Mouse (Mus musculus) limb, embryonic 12.5 days (tissue): ENCODE results near the gene Dhrs3. TPM values are rescaled to one million over a fixed set of nuclear protein-coding genes. Genes with fewer than 3 reads are reported as not detected.
A peak's percentile ranks its signal among the peaks of the same experiment; 100 is the strongest.

ENCODE experiments used
- ATAC-seq: fragments of 200-750 bp; cut with Nextera tagmentation; 2 replicates; pipeline ENCODE4 v1.8.0; 2017; ENCODE audit warnings: low read depth, moderate TSS enrichment; ENCODE audit not compliant: insufficient number of reproducible peaks, insufficient read depth, low FRiP score, low TSS enrichment
- H3K27ac ChIP-seq: fragments of 300-500 bp; sonication (generic); 2 replicates; pipeline ENCODE4 v1.5.1; 2016; ENCODE audit warnings: mild to moderate bottlenecking, moderate library complexity
- H3K27me3 ChIP-seq: fragments of 300-500 bp; sonication (generic); 2 replicates; pipeline ENCODE4 v1.6.1; 2016; ENCODE audit warnings: mild to moderate bottlenecking, moderate library complexity
- H3K36me3 ChIP-seq: fragments of 300-500 bp; sonication (generic); 2 replicates; pipeline ENCODE4 v1.6.1; 2016; ENCODE audit warnings: mild to moderate bottlenecking, moderate library complexity
- H3K4me1 ChIP-seq: fragments of 300-500 bp; sonication (generic); replicated peaks from 2 replicates; pipeline ENCODE4 v1.6.1; 2016
- H3K4me2 ChIP-seq: fragments of 300-500 bp; sonication (generic); 2 replicates; pipeline ENCODE4 v1.6.1; 2016; ENCODE audit warnings: mild to moderate bottlenecking, moderate library complexity
- H3K4me3 ChIP-seq: fragments of 300-500 bp; sonication (generic); replicated peaks from 2 replicates; pipeline ENCODE4 v1.5.1; 2016; ENCODE audit warnings: mild to moderate bottlenecking
- H3K9ac ChIP-seq: fragments of 300-500 bp; sonication (generic); replicated peaks from 2 replicates; pipeline ENCODE4 v1.6.1; 2016; ENCODE audit warnings: mild to moderate bottlenecking, moderate library complexity
- H3K9me3 ChIP-seq: fragments of 300-500 bp; sonication (generic); 2 replicates; pipeline ENCODE4 v1.6.1; 2016; ENCODE audit warnings: mild to moderate bottlenecking, moderate library complexity
- WGBS: fragments of 180-500 bp; shearing (Covaris S2); methylation state at CpG from one replicate; pipeline ENCODE4 v1.1.7; 2016; 5-methylcytosine and 5-hydroxymethylcytosine counted together
- polyA plus RNA-seq: library from polyadenylated mRNA; unstranded; fragments of >200 nt; fragmentation: Nextera tagmentation; extraction: Ambion mirVana; gene quantifications from 2 replicates; pipeline ENCODE4 v1.2.1, GENCODE M21; 2016

The Dhrs3 gene
- 58.9 and 62.7 TPM in 2 replicates for polyA plus RNA-seq

DNA sequence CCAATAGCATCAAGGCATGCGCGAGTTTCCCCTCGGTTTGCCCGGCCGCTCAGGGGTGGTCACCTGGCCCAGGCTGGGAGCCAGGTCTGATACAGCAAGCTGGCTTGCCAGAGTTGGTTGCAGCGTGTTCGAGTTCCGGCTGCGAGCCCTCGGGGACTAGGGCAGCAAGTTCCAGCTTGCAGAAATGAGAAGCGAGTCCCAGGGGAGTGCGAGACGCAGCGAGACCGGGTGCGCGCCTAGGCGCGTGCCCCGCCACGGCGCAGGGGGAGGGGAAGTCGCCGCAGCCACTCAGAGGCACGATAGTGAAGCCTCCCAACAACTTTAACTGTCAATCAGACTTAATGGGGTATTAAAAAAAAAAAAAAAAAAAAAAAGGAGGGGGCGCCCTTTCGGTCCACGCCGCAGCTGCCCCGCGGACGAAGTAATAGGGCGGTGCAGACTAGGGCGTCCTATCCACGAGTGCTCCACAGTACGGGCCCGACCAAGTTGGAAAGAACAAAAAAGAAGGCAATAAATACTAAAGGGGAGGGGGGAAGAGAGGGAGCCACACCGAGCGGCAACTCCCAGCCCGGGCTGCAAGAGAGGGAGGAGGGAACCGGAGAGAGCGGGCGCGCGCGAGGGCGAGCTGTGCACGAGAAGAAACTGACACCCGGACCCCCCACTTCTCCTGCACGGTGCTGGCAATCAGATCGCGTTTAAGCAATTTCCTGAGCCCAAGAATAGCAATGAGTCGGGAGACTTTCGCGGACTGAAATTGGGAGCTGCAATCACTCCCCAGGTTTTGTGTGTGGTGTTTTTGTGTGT lies at the start of gene Dhrs3:
Gene Dhrs3 (plus strand): TSS at position 695 of the 804 bp plus-strand sequence.
- Histone ChIP-seq H3K4me2 (peak within 1 kb of the TSS; percentile 89), H3K4me1 (peaks cover 68% of the 10 kb centered on the region), H3K36me3 (0 out of 2 replicates have a peak, but pooled peaks cover under 1% of the 10 kb centered on the region), H3K9ac (peak within 1 kb of the TSS; percentile 79), H3K9me3 (no peaks in the 10 kb centered on the region), H3K27me3 (no peaks in the 10 kb centered on the region), H3K4me3 (peak within 1 kb of the TSS; percentile 66), H3K27ac (peak within 1 kb of the TSS; percentile 87)
- under 1% methylated on average over 55 of the region's 55 CpGs for WGBS
- ATAC-seq, result peak; percentile 77

- Histone ChIP-seq H3K9me3 (no peaks in the 10 kb centered on the region), H3K27ac (no peak overlapping the region), H3K4me3 (no peak overlapping the region), H3K27me3 (no peaks in the 10 kb centered on the region), H3K4me2 (no peak overlapping the region), H3K4me1 (peaks cover 6% of the 10 kb centered on the region; the same call in 1 of the 2 replicates), H3K9ac (no peak overlapping the region), H3K36me3 (no peaks in the 10 kb centered on the region)
- 46% methylated on average over 3 of the region's 3 CpGs for WGBS
- peak; percentile 59; the same call in 1 of the 2 replicates for ATAC-seq
These were observed 30.7 kb upstream of the Dhrs3 start for GRCm38 (mm10) chr4:144861756-144862505.

- 0 out of 2 replicates have a peak, but pooled peaks cover 3% of the 10 kb centered on the region for H3K4me1 ChIP-seq
- no peaks in the 10 kb centered on the region for H3K36me3 ChIP-seq
- H3K9me3 ChIP-seq, result no peaks in the 10 kb centered on the region
- no peak overlapping the region for H3K4me3 ChIP-seq
- no peak for ATAC-seq
- WGBS, result 63% methylated on average over 5 of the region's 5 CpGs
- H3K4me2 ChIP-seq, result no peak overlapping the region
- no peaks in the 10 kb centered on the region for H3K27me3 ChIP-seq
- no peak overlapping the region for H3K27ac ChIP-seq
- no peak overlapping the region for H3K9ac ChIP-seq
These were observed 24.7 kb upstream of the Dhrs3 start for GRCm38 (mm10) chr4:144867926-144868325.

DNA sequence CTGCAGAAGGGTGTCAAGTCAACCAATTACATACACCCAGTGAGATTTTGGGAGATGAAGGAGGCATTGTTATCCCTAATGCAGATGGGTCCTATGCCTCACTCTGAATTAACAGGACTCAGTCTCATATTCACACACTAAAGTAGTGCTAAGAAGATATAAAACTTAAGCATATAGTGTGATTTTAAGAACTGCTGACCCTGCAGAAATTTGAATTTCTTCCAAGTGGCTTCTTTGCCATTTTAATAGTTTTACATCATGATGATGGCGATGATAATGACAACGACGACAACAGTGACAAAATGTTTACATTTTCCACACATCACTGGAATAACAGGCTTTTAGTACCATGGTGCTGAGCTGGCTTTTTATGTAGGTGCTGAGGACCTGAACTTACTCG lies 24.0 kb upstream of the Dhrs3 start:
- Histone ChIP-seq H3K4me1 (0 out of 2 replicates have a peak, but pooled peaks cover under 1% of the 10 kb centered on the region), H3K9me3 (no peaks in the 10 kb centered on the region), H3K4me2 (no peak overlapping the region), H3K27me3 (no peaks in the 10 kb centered on the region), H3K4me3 (no peak overlapping the region), H3K36me3 (no peaks in the 10 kb centered on the region), H3K9ac (no peak overlapping the region), H3K27ac (no peak overlapping the region)
- ATAC-seq, result no peak
- WGBS, result 80% methylated on average over 4 of the region's 4 CpGs

DNA sequence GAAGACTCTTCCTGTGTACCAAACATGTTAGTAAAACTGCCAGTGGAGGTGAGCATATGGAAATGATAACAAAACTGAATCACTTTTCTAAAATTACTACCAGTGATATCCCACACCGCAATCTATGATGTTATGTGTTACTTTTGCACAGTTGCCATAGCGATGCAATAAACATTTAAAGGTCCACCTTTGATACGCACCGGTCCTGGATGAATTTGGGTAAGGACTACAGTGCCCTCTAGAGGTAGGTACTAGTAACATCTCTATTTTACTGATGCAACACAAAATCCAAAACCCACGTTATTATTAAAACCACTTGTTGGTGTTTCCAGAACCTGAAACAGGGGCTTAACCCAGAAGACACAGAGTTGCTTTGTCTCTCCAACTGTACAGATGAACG lies 19.7 kb upstream of the Dhrs3 start:
- Histone ChIP-seq H3K27me3 (no peaks in the 10 kb centered on the region), H3K4me1 (no peaks in the 10 kb centered on the region), H3K9me3 (no peaks in the 10 kb centered on the region), H3K4me3 (no peak overlapping the region), H3K36me3 (no peaks in the 10 kb centered on the region), H3K9ac (no peak overlapping the region), H3K4me2 (no peak overlapping the region), H3K27ac (no peak overlapping the region)
- 30% methylated on average over 6 of the region's 6 CpGs for WGBS
- ATAC-seq, result 0 out of 2 replicates have a peak, but pooled peaks have one; percentile 73

DNA sequence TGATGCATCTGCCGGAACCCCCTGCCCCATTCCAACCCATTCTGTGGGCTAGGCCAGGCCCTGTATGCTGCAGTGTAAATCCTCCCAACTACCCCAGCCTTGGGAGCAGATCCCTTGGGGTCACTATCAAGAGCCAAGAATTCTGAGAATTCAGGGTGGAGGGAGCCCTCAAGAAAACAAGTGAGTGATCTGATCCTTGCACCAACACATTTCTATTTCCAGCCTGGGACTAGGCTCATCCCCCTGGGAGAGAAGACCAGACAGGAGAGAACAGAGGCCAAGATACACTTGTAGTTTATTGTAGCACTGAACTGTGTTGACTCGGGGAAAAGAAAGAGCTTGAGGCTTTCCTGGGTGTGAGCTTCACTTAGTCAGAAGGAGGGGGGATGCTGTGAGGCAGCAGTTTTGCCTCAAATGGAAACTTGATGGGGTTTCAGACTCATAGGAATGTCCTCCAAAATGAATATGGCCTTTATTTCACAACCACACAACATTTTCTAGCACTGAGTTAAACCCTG lies 17.0 kb upstream of the Dhrs3 start:
- ATAC-seq, result no peak
- no peaks in the 10 kb centered on the region for H3K27me3 ChIP-seq
- WGBS, result 75% methylated on average over 2 of the region's 2 CpGs
- no peak overlapping the region for H3K27ac ChIP-seq
- no peak overlapping the region for H3K9ac ChIP-seq
- no peak overlapping the region for H3K4me3 ChIP-seq
- no peaks in the 10 kb centered on the region for H3K4me1 ChIP-seq
- H3K4me2 ChIP-seq, result no peak overlapping the region
- H3K36me3 ChIP-seq, result no peaks in the 10 kb centered on the region
- H3K9me3 ChIP-seq, result no peaks in the 10 kb centered on the region

GRCm38 (mm10) chr4:144879549-144879948 lies 13.1 kb upstream of the Dhrs3 start:
- WGBS, result 53% methylated on average over 1 of the region's 1 CpGs

DNA sequence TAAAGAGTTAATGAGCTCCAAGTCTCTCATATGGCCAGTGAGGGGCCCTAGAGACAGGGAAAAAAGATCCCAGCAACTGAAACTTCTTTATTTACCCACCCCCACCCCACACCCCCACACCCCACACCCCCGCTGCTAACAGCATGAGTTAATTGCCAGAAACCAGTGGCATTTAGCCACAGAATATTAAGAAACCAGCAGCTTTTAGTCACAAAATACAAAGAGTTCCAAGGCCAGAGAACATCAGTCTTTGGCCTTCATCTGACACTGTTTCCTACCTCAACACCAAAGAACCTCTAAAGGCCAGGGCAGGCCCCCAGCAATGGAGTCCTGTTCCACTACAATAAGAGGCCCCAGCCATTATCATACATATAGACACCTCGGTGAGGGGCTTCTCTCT lies 11.3 kb upstream of the Dhrs3 start:
- H3K36me3 ChIP-seq, result no peaks in the 10 kb centered on the region
- 75% methylated on average over 2 of the region's 2 CpGs for WGBS
- peaks cover 35% of the 10 kb centered on the region for H3K4me1 ChIP-seq
- 0 out of 2 replicates have a peak overlapping the region, but pooled peaks have one; percentile 89 for H3K27ac ChIP-seq
- no peak overlapping the region for H3K9ac ChIP-seq
- ATAC-seq, result no peak
- no peaks in the 10 kb centered on the region for H3K27me3 ChIP-seq
- H3K9me3 ChIP-seq, result no peaks in the 10 kb centered on the region
- H3K4me3 ChIP-seq, result no peak overlapping the region
- no peak overlapping the region for H3K4me2 ChIP-seq

More at GRCm38 (mm10) chr4:144879549-144879948, 13.1 kb upstream of the Dhrs3 start:
- H3K27me3 ChIP-seq, result no peaks in the 10 kb centered on the region
- no peak overlapping the region for H3K4me3 ChIP-seq
- 0 out of 2 replicates have a peak overlapping the region, but pooled peaks have one; percentile 23 for H3K27ac ChIP-seq
- H3K4me2 ChIP-seq, result no peak overlapping the region
- ATAC-seq, result no peak
- no peaks in the 10 kb centered on the region for H3K9me3 ChIP-seq
- no peaks in the 10 kb centered on the region for H3K36me3 ChIP-seq
- no peak overlapping the region for H3K9ac ChIP-seq
- H3K4me1 ChIP-seq, result peaks cover 23% of the 10 kb centered on the region

DNA sequence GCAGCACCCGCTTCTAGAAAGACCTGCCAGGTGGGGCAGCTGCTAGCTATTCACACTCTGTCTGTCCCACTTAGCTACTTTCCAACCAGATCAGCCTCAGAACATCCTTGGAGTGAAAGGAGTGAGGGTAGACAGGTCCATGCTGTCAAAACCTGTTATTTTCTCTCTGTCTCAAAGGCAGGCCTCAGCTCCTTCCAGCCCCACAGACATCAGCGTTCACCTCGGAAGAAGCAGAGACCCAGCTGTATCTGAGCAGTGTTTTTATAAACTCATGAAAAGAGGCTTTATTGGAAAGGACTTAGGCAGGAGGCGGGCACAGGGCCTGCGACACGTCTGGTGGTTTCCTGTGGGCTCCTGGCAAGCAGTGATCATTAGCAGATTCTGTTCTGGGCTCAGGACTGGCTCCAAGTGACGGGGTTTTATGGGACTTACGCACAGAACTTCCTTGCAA lies 9.7 kb upstream of the Dhrs3 start:
- peak; percentile 84 for ATAC-seq

GRCm38 (mm10) chr4:144886460-144886859 lies 6.2 kb upstream of the Dhrs3 start:
- no peaks in the 10 kb centered on the region for H3K27me3 ChIP-seq
- no peak overlapping the region for H3K9ac ChIP-seq
- H3K4me2 ChIP-seq, result no peak overlapping the region
- 68% methylated on average over 6 of the region's 6 CpGs for WGBS
- H3K36me3 ChIP-seq, result no peaks in the 10 kb centered on the region
- no peak overlapping the region; the same call in 1 of the 2 replicates for H3K27ac ChIP-seq
- ATAC-seq, result no peak
- no peak overlapping the region for H3K4me3 ChIP-seq
- H3K9me3 ChIP-seq, result no peaks in the 10 kb centered on the region
- H3K4me1 ChIP-seq, result peaks cover 68% of the 10 kb centered on the region

More for the DNA sequence above, 9.7 kb upstream of the Dhrs3 start:
- no peaks in the 10 kb centered on the region for H3K27me3 ChIP-seq
- peaks cover 49% of the 10 kb centered on the region for H3K4me1 ChIP-seq
- peak overlapping the region; percentile 89 for H3K27ac ChIP-seq
- no peaks in the 10 kb centered on the region for H3K9me3 ChIP-seq
- H3K4me2 ChIP-seq, result no peak overlapping the region
- WGBS, result 11% methylated on average over 8 of the region's 8 CpGs
- H3K9ac ChIP-seq, result no peak overlapping the region
- H3K36me3 ChIP-seq, result no peaks in the 10 kb centered on the region
- H3K4me3 ChIP-seq, result no peak overlapping the region

GRCm38 (mm10) chr4:144888750-144889149 lies 3.9 kb upstream of the Dhrs3 start:
- WGBS, result 73% methylated on average over 4 of the region's 4 CpGs
- Histone ChIP-seq H3K4me3 (no peak overlapping the region), H3K9ac (no peak overlapping the region), H3K4me1 (peaks cover 59% of the 10 kb centered on the region), H3K27me3 (no peaks in the 10 kb centered on the region), H3K9me3 (no peaks in the 10 kb centered on the region), H3K36me3 (no peaks in the 10 kb centered on the region), H3K27ac (peak overlapping the region; percentile 75), H3K4me2 (no peak overlapping the region)
- ATAC-seq, result no peak
